Mouse (Mus musculus) CH12.LX (cell line): ENCODE measurements around the gene Ccdc188. TPM values are rescaled to one million over a fixed set of nuclear protein-coding genes. Genes with fewer than 3 reads are reported as not detected.

Experiments
- DNase-seq: peaks from one replicate; pipeline ENCODE4 v3.0.0-alpha.2; 2013; ENCODE audit errors: extremely low read depth
- H3K27ac ChIP-seq: 2 replicates; pipeline ENCODE4 v1.5.1; 2012; ENCODE audit warnings: low read depth, mild to moderate bottlenecking, control low read depth, moderate library complexity; ENCODE audit not compliant: insufficient read depth
- H3K27me3 ChIP-seq: replicated peaks from 2 replicates; pipeline ENCODE3; 2012; ENCODE audit warnings: inconsistent platforms
- H3K36me3 ChIP-seq, 2 experiments: replicated peaks in 1 of 2; 2 replicates each; pipeline versions ENCODE3 to v1.6.1; 2012; ENCODE audit warnings: inconsistent platforms in 1 of 2, low read length in 1 of 2, mild to moderate bottlenecking in 1 of 2, mixed read lengths in 1 of 2, moderate library complexity in 1 of 2; ENCODE audit not compliant: control insufficient read depth in 1 of 2, insufficient read depth in 1 of 2
- H3K4me1 ChIP-seq, 2 experiments: 2 replicates each; pipeline ENCODE4 v1.6.1; 2012; ENCODE audit warnings: inconsistent platforms in 1 of 2, moderate library complexity in 1 of 2; ENCODE audit not compliant: insufficient read depth in 2 of 2, control insufficient read depth in 1 of 2
- H3K4me2 ChIP-seq: 2 replicates; pipeline ENCODE4 v1.6.1; 2012; ENCODE audit warnings: low read depth, mild to moderate bottlenecking, control low read depth; ENCODE audit not compliant: poor library complexity, insufficient read depth, severe bottlenecking
- H3K4me3 ChIP-seq, 3 experiments: fragments of 150-350 bp in 1 of 3; sonication (generic) in 1 of 3; replicated peaks in 1 of 3; 2 replicates each; pipeline versions ENCODE3 to v1.5.1; 2011 to 2012; ENCODE audit warnings: low read depth in 2 of 3, low read length in 2 of 3, mild to moderate bottlenecking in 2 of 3, moderate library complexity in 2 of 3, control low read depth in 1 of 3, improper control_type of control experiment in 1 of 3, inconsistent platforms in 1 of 3, mixed read lengths in 1 of 3; ENCODE audit not compliant: poor library complexity in 1 of 3
- H3K79me2 ChIP-seq: replicated peaks from 2 replicates; pipeline ENCODE4 v1.6.1; 2012; ENCODE audit warnings: mild to moderate bottlenecking, moderate library complexity; ENCODE audit not compliant: control insufficient read depth, poor library complexity, insufficient read depth, severe bottlenecking; ENCODE audit errors: extremely low read depth
- H3K9ac ChIP-seq: 2 replicates; pipeline ENCODE4 v1.6.1; 2012; ENCODE audit warnings: low read depth, mild to moderate bottlenecking, control low read depth, moderate library complexity; ENCODE audit not compliant: insufficient read depth
- H3K9me3 ChIP-seq: replicated peaks from 2 replicates; pipeline ENCODE3; 2012; ENCODE audit warnings: low read length, inconsistent platforms, mixed read lengths
- BHLHE40 ChIP-seq: IDR thresholded peaks from 2 replicates; pipeline ENCODE4 v1.6.1; 2011; ENCODE audit warnings: mild to moderate bottlenecking, low read depth, low read length, improper control_type of control experiment
- CTCF ChIP-seq, 2 experiments: IDR thresholded peaks in 1 of 2; conservative IDR thresholded peaks in 1 of 2; 2 replicates each; pipeline ENCODE4 v1.5.1; 2011 to 2012; ENCODE audit warnings: low read depth in 2 of 2, low read length in 2 of 2, improper control_type of control experiment in 1 of 2, inconsistent platforms in 1 of 2, mild to moderate bottlenecking in 1 of 2, moderate library complexity in 1 of 2
- ELF1 ChIP-seq: IDR thresholded peaks from 2 replicates; pipeline ENCODE4 v1.6.1; 2014; ENCODE audit warnings: low read depth, mild to moderate bottlenecking, inconsistent platforms, low read length, improper control_type of control experiment
- ETS1 ChIP-seq: conservative IDR thresholded peaks from 2 replicates; pipeline ENCODE4 v1.6.1; 2012; ENCODE audit warnings: low read depth, mild to moderate bottlenecking, inconsistent platforms, low read length, improper control_type of control experiment, moderate library complexity
- GABPA ChIP-seq: IDR thresholded peaks from 2 replicates; pipeline ENCODE4 v1.6.1; 2012; ENCODE audit warnings: low read depth, low read length, improper control_type of control experiment, inconsistent platforms; ENCODE audit not compliant: insufficient replicate concordance
- HCFC1 ChIP-seq: IDR thresholded peaks from 2 replicates; pipeline ENCODE4 v1.6.1; 2012; ENCODE audit warnings: low read depth, mild to moderate bottlenecking, inconsistent platforms, low read length, improper control_type of control experiment
- IRF4 ChIP-seq: IDR thresholded peaks from 2 replicates; pipeline ENCODE4 v1.6.1; 2014; ENCODE audit warnings: low read depth, mild to moderate bottlenecking, inconsistent platforms, low read length, improper control_type of control experiment
- JUN ChIP-seq: IDR thresholded peaks from 2 replicates; pipeline ENCODE4 v1.6.1; 2011; ENCODE audit warnings: low read depth, mild to moderate bottlenecking, low read length, improper control_type of control experiment, moderate library complexity; ENCODE audit not compliant: insufficient read depth
- MEF2A ChIP-seq: IDR thresholded peaks from 2 replicates; pipeline ENCODE4 v1.6.1; 2014; ENCODE audit warnings: low read depth, mild to moderate bottlenecking, inconsistent platforms, low read length, improper control_type of control experiment, borderline replicate concordance
- MXI1 ChIP-seq: IDR thresholded peaks from 2 replicates; pipeline ENCODE4 v1.6.1; 2011; ENCODE audit warnings: mild to moderate bottlenecking, low read depth, low read length, improper control_type of control experiment
- NRF1 ChIP-seq: IDR thresholded peaks from 2 replicates; pipeline ENCODE4 v1.6.1; 2014; ENCODE audit warnings: low read depth, mild to moderate bottlenecking, inconsistent platforms, low read length, improper control_type of control experiment, moderate library complexity
- RAD21 ChIP-seq: IDR thresholded peaks from 2 replicates; pipeline ENCODE4 v1.6.1; 2011; ENCODE audit warnings: low read depth, mild to moderate bottlenecking, low read length, improper control_type of control experiment, moderate library complexity
- SIN3A ChIP-seq: IDR thresholded peaks from 2 replicates; pipeline ENCODE4 v1.6.1; 2012; ENCODE audit warnings: low read length, improper control_type of control experiment, inconsistent platforms
- SMC3 ChIP-seq: IDR thresholded peaks from 2 replicates; pipeline ENCODE4 v1.6.1; 2011; ENCODE audit warnings: low read depth, low read length, improper control_type of control experiment
- TBP ChIP-seq: conservative IDR thresholded peaks from 2 replicates; pipeline ENCODE4 v1.6.1; 2011; ENCODE audit warnings: low read depth, low read length, improper control_type of control experiment
- UBTF ChIP-seq: IDR thresholded peaks from 2 replicates; pipeline ENCODE4 v1.6.1; 2012; ENCODE audit warnings: low read depth, mild to moderate bottlenecking, inconsistent platforms, low read length, improper control_type of control experiment, moderate library complexity
- ZNF384 ChIP-seq: IDR thresholded peaks from 2 replicates; pipeline ENCODE4 v1.6.1; 2012; ENCODE audit warnings: low read depth, low read length, improper control_type of control experiment, inconsistent platforms
- dilution Hi-C: fragments of 300-500 bp; cut with MboI; formaldehyde crosslinking; loops from 2 replicates; pipeline ENCODE4 v1.14.3; 2020; ENCODE audit warnings: low sequenced_read_pairs; ENCODE audit not compliant: extremely low pct_unique_long_range_greater_than_20kb, extremely low pct_ligation_motif_present
- in situ Hi-C: fragments of 300-500 bp; cut with MboI; formaldehyde crosslinking; loops from 3 replicates; pipeline ENCODE4 v1.14.3; 2019; ENCODE audit warnings: low sequenced_read_pairs, low pct_ligation_motif_present, low pct_unique_long_range_greater_than_20kb, mixed read lengths
- polyA plus RNA-seq: library from polyadenylated mRNA; unstranded; fragments of >175 nt; gene quantifications from 2 replicates; pipeline ENCODE4 v1.2.1, GENCODE M21; 2012; ENCODE audit warnings: low read depth; ENCODE audit not compliant: insufficient read length
- total RNA-seq, 2 experiments: library from RNA; depleted of rRNA; stranded (reverse); fragments of 300-350 nt in 1 of 2; fragments of >200 nt in 1 of 2; gene quantifications; 2 replicates each; pipeline ENCODE4 v1.2.3; 2012 to 2014

Gene Ccdc188
- total and polyA plus RNA-seq, 3 experiments: 0.30 TPM; not detected in 2

DNA sequence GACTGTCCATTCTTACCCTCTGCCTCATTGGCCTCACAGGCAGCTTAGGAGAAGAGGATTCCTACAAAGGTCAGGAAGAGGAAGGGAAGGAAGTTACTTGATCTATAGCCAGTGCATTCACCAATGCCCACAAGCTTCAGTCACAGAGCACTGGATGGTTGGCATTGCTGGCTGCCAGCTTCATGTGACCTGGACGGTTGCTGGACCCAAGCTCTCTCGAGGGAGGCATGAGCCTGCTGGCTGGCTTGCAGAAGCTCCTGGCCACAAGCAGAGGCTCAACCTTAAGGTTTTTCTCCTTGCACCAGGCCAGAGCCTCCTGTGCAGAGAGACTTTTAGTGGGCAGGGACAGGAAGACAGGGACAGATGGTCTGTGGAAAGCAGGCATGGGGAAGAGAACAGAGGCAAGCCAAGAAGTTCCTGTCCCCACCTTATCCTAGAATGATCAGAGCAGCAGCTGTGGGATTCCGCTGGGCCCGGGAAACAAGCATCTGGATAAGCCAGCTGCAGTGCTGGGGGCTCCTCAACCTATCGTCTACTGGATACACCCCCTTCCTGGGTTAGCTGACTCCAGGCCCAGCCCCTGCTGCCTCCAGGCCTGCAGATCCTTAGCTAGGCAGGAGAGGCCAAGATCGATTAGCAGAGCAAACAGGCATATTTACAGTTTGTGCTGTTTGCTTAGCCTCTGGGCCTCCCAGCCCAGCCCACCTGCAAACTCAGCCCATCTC, 41.7 kb upstream of the Ccdc188 start:
- in situ Hi-C loops: loop anchor here (5.0 kb wide), 1 partner anchor 36 kb away; no protein-coding TSS in a partner anchor
- no peak overlapping the region for H3K27ac ChIP-seq

DNA sequence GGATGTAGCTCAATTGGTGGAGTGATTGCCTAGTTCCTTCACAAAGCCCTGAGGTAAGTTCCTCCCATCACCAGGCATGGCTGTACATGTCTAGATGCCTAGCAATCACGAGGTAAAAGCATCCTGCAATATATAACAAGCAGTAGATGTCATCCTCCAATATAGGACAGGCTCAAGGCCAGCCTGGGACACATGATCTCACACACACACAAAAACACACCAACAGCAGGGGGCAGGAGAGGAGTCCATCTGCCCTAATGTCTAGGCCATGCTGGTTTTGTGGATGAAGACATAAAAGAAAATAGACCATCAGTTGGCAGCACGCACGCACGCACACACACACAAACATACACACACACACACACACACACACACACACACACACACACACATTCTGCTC, 40.9 kb upstream of the Ccdc188 start:
- H3K9ac ChIP-seq: no peak overlapping the region
- dilution Hi-C loops (no loop called here), in situ Hi-C loops (loop anchor here (5.0 kb wide), 1 partner anchor 36 kb away; no protein-coding TSS in a partner anchor)
- DNase-seq: peak; percentile 25
- TF ChIP-seq RAD21: peak; percentile 41
- TF ChIP-seq UBTF: no peak
- TF ChIP-seq MXI1: no peak
- TF ChIP-seq CTCF (conservative IDR thresholded peaks at IDR 0.05 in 1 of 2, IDR thresholded peaks at IDR 0.05 in 1 of 2; ENCODE audit: low read depth in 2 of 2, low read length in 2 of 2): peak in 1 of 2 experiments; percentile 63; a peak in 2 of 4 replicates
- peak; percentile 62 for TF ChIP-seq SMC3
- H3K4me2 ChIP-seq: no peak overlapping the region
- no peaks in the 10 kb centered on the region for H3K4me1 ChIP-seq
- peaks cover 95% of the 10 kb centered on the region for H3K27me3 ChIP-seq
- H3K36me3 ChIP-seq: no peaks in the 10 kb centered on the region
- H3K79me2 ChIP-seq: no peaks in the 10 kb centered on the region
- H3K9me3 ChIP-seq: no peaks in the 10 kb centered on the region
- H3K27ac ChIP-seq: no peak overlapping the region
- H3K4me3 ChIP-seq: no peak overlapping the region

More for the DNA sequence above, 41.7 kb upstream of the Ccdc188 start:
- Histone ChIP-seq H3K4me2 (no peak overlapping the region), H3K9me3 (no peaks in the 10 kb centered on the region), H3K4me3 (no peak overlapping the region), H3K4me1 (no peaks in the 10 kb centered on the region), H3K9ac (no peak overlapping the region), H3K36me3 (no peaks in the 10 kb centered on the region), H3K27me3 (peaks cover 95% of the 10 kb centered on the region), H3K79me2 (no peaks in the 10 kb centered on the region)
- TF ChIP-seq ZNF384: no peak
- no peak for TF ChIP-seq TBP
- TF ChIP-seq ETS1: no peak
- TF ChIP-seq HCFC1: no peak
- no peak for TF ChIP-seq JUN
- TF ChIP-seq GABPA: no peak
- no peak for TF ChIP-seq BHLHE40
- dilution Hi-C loops: no loop called here
- no peak for DNase-seq

DNA sequence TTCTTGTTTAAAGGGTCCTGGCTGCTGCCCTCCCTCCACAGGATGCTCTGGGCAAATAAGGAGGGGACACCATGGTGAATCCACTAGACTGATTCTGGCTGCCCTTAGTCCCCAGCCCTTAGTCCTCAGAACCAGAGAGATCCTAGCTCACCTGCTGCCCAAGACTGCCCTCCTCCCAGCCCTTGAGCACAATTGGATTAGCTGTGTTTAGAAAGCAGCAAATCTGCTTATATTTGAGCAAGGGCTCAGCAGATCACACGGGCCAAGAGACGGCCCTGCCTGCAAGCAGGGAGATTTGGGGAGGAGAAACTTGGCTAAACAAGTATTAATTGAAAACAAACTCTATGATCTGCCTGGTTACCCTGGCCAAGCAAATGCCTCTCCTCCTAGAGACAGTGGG, 38.1 kb upstream of the Ccdc188 start:
- no peaks in the 10 kb centered on the region for H3K4me1 ChIP-seq
- TF ChIP-seq ETS1 (no peak), UBTF (no peak), NRF1 (no peak), TBP (no peak), ELF1 (no peak), SIN3A (no peak), IRF4 (no peak), MEF2A (no peak)
- no peak overlapping the region for H3K9ac ChIP-seq
- DNase-seq: no peak
- H3K27me3 ChIP-seq: peaks cover 97% of the 10 kb centered on the region
- H3K79me2 ChIP-seq: no peaks in the 10 kb centered on the region
- H3K27ac ChIP-seq: no peak overlapping the region
- in situ Hi-C loops: loop anchor here (5.0 kb wide), 1 partner anchor 33 kb away; no protein-coding TSS in a partner anchor
- no peak overlapping the region for H3K4me3 ChIP-seq
- no peaks in the 10 kb centered on the region for H3K9me3 ChIP-seq
- no peak overlapping the region for H3K4me2 ChIP-seq
- dilution Hi-C loops: no loop called here
- H3K36me3 ChIP-seq: no peaks in the 10 kb centered on the region
